In the genomic region with DNA sequence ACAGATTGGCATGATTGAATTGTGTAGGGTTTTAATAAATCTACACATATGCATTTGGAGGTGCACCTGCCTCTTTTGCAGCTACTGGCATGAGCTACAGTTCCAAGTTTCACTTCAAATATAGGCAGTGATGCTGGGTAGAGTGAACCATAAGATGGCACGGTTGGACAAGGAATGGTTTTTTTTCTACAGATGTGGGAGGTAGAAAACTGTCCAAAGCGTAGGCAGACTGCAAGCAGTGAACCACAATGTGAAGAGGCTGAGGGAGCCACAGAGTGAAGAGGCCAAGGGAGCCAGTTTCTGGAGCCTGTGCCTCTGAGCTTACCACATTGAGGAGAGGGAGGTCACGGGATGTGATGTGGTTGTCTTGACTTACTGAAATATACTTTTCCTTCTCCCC, we compare ENCODE assay signal across 18 mouse cellular contexts.
DNase-seq lines count a peak whose midpoint lies in the region; ATAC-seq and TF ChIP-seq lines count a peak whose summit lies in the region.
"Had no signal": no experiment of that assay in that cellular context is flagged by ENCODE, and none has a peak within 500 bp of the region (broad histone marks: within the 10 kb centered on the region; RNA-seq: fewer than 3 reads in every experiment).

No protein-coding gene starts in this region.

- intact Hi-C loops in left cerebral cortex, postnatal 10 days (cut with DNase I), result no loop called here

- no peak overlapping the region for H3K4me3 ChIP-seq in cortical plate, adult 2 months (ENCODE audit: insufficient read depth, low read length)
- H3K4me3 ChIP-seq: embryonic facial prominence, embryonic 15.5 days; forebrain, embryonic 15.5 days; heart, embryonic 12.5 days; hindbrain, embryonic 10.5 days had no signal

- peak; percentile 0 for DNase-seq in left cerebral cortex, adult 11 months (ENCODE audit: low spot score)
- no peak for DNase-seq in left cerebral cortex, postnatal 10 days (ENCODE audit: extremely low spot score in 1 of 2, low spot score in 2 of 2)
- peak; percentile 1 to 10 for DNase-seq in right cerebral cortex, postnatal 36 days (ENCODE audit: low spot score in 2 of 2)
- DNase-seq in right cerebral cortex, postnatal 10 days (ENCODE audit: low spot score in 2 of 2), result no peak
- peak; percentile 39 for DNase-seq in telencephalon, adult 2 months (ENCODE audit: low read depth, low spot score)
- no peak for DNase-seq in urinary bladder, adult 2 months (ENCODE audit: low spot score)
- DNase-seq: adrenal gland, postnatal 14 days; cerebellum, adult 18-20 months; cerebellum, adult 9-11 months; embryo, embryonic 11 days; gastrocnemius, postnatal 14 days had no signal

- no peak for ATAC-seq in erythroblast, adult 5-6 weeks (replicated peaks; ENCODE audit: low FRiP score, poor library complexity, severe bottlenecking)
- ATAC-seq: forebrain, embryonic 15.5 days had no signal

- TF ChIP-seq CTCF in cortical plate, adult 2 months (IDR thresholded peaks at IDR 0.05; ENCODE audit: extremely low read depth, insufficient read depth, low read length), result peak; percentile 27; the same call in 1 of the 2 replicates

- H3K4me1 ChIP-seq in cortical plate, adult 2 months (ENCODE audit: control insufficient read depth, insufficient read depth, low read length), result no peaks in the 10 kb centered on the region
- H3K4me1 ChIP-seq: embryonic facial prominence, embryonic 15.5 days; forebrain, embryonic 15.5 days; heart, embryonic 12.5 days; hindbrain, embryonic 10.5 days had no signal

- no peak for TF ChIP-seq POLR2A in cortical plate, adult 2 months (IDR thresholded peaks at IDR 0.05; ENCODE audit: extremely low read depth, insufficient read depth, low read length)

- no peak overlapping the region for H3K27ac ChIP-seq in cortical plate, adult 2 months (ENCODE audit: insufficient read depth, low read length)
- H3K27ac ChIP-seq: embryonic facial prominence, embryonic 15.5 days; forebrain, embryonic 15.5 days; hindbrain, embryonic 10.5 days; hindbrain, embryonic 14.5 days had no signal

Comparison
In these comparisons a context has a peak if more than half of its experiments do, and no peak if none do; other contexts are left out.
1. DNase-seq: peak in left cerebral cortex, adult 11 months (single experiment), right cerebral cortex, postnatal 36 days (2 of 2) and telencephalon, adult 2 months (single experiment); none in left cerebral cortex, postnatal 10 days (0 of 2), right cerebral cortex, postnatal 10 days (0 of 2) and urinary bladder, adult 2 months (single experiment).